Mouse (Mus musculus): ENCODE measurements around the gene Ints6. TPM values are rescaled to one million over a fixed set of nuclear protein-coding genes. Genes with fewer than 3 reads are reported as not detected.

Gene Ints6
- polyA plus RNA-seq, 1 experiment from 2014 or later = 31.8 TPM

GRCm38 (mm10) chr14:62627951-62628350 lies 133.0 kb downstream of the Ints6 start:
- no peak overlapping the region for H3K4me3 ChIP-seq (ENCODE audit: low read depth, low read length)
- H3K27ac ChIP-seq (ENCODE audit: low read depth) = no peak overlapping the region
- DNase-seq (ENCODE audit: low spot score) = no peak
- H3K27me3 ChIP-seq (replicated peaks; ENCODE audit: control insufficient read depth, insufficient read depth, low read length) = no peaks in the 10 kb centered on the region
- ATAC-seq (replicated peaks; ENCODE audit: low FRiP score, low TSS enrichment, low read depth) = no peak
- H3K36me3 ChIP-seq (ENCODE audit: control insufficient read depth, insufficient read depth, low read length) = no peaks in the 10 kb centered on the region
- H3K9me3 ChIP-seq (ENCODE audit: control insufficient read depth, low read length) = 0 out of 2 replicates have a peak, but pooled peaks cover 2% of the 10 kb centered on the region
- WGBS = 91% methylated on average over 5 of the region's 5 CpGs
- no peaks in the 10 kb centered on the region for H3K4me1 ChIP-seq (replicated peaks; ENCODE audit: control insufficient read depth, insufficient read depth, low read length)
- no peak overlapping the region for H3K9ac ChIP-seq (ENCODE audit: low read length)
- H3K4me2 ChIP-seq (ENCODE audit: low read length) = no peak overlapping the region

Other genes starting within 250 kb of the Ints6 start
- gene Fam124a, start 205.4 kb downstream of the Ints6 start, polyA plus RNA-seq (2014; fragmentation: Nextera tagmentation; extraction: Ambion mirVana) = 3.3 and 4.0 TPM in 2 replicates
- gene Gm4131, start 194.2 kb downstream of the Ints6 start, polyA plus RNA-seq (2014; fragmentation: Nextera tagmentation; extraction: Ambion mirVana) = not detected in 2 replicates
- 0.17 TPM in 1 of 2 replicates, not detected in the other for gene Serpine3, start 97.5 kb downstream of the Ints6 start, polyA plus RNA-seq (2014; fragmentation: Nextera tagmentation; extraction: Ambion mirVana)
- gene Wdfy2, start 76.5 kb upstream of the Ints6 start, polyA plus RNA-seq (2014; fragmentation: Nextera tagmentation; extraction: Ambion mirVana) = 7.4 and 7.6 TPM in 2 replicates
- not detected in 2 replicates for gene Defb48, start 223.3 kb upstream of the Ints6 start, polyA plus RNA-seq (2014; fragmentation: Nextera tagmentation; extraction: Ambion mirVana)
- gene Defb47, start 236.9 kb upstream of the Ints6 start, polyA plus RNA-seq (2014; fragmentation: Nextera tagmentation; extraction: Ambion mirVana) = not detected in 2 replicates